Mouse (Mus musculus) hindbrain, embryonic 12.5 days (tissue): ENCODE data around the gene Pigq. TPM values are rescaled to one million over a fixed set of nuclear protein-coding genes. Genes with fewer than 3 reads are reported as not detected.

Experiments
- ATAC-seq: fragments of 200-750 bp; cut with Nextera tagmentation; 2 replicates; pipeline ENCODE4 v1.8.0; 2017; ENCODE audit warnings: moderate TSS enrichment; ENCODE audit not compliant: low FRiP score
- H3K27ac ChIP-seq: fragments of 300-500 bp; sonication (generic); 2 replicates; pipeline ENCODE4 v1.5.1; 2016; ENCODE audit warnings: mild to moderate bottlenecking
- H3K27me3 ChIP-seq: fragments of 300-500 bp; sonication (generic); 2 replicates; pipeline ENCODE4 v1.6.1; 2016; ENCODE audit warnings: mild to moderate bottlenecking
- H3K36me3 ChIP-seq: fragments of 300-500 bp; sonication (generic); 2 replicates; pipeline ENCODE4 v1.6.1; 2016; ENCODE audit warnings: mild to moderate bottlenecking
- H3K4me1 ChIP-seq: fragments of 300-500 bp; sonication (generic); 2 replicates; pipeline ENCODE4 v1.6.1; 2016
- H3K4me2 ChIP-seq: fragments of 300-500 bp; sonication (generic); replicated peaks from 2 replicates; pipeline ENCODE4 v1.6.1; 2016; ENCODE audit warnings: mild to moderate bottlenecking
- H3K4me3 ChIP-seq: fragments of 300-500 bp; sonication (generic); 2 replicates; pipeline ENCODE4 v1.5.1; 2016; ENCODE audit warnings: mild to moderate bottlenecking
- H3K9ac ChIP-seq: fragments of 300-500 bp; sonication (generic); 2 replicates; pipeline ENCODE4 v1.6.1; 2016; ENCODE audit warnings: mild to moderate bottlenecking, moderate library complexity
- H3K9me3 ChIP-seq: fragments of 300-500 bp; sonication (generic); replicated peaks from 2 replicates; pipeline ENCODE4 v1.6.1; 2016; ENCODE audit warnings: mild to moderate bottlenecking
- WGBS: fragments of 180-500 bp; shearing (Covaris S2); methylation state at CpG from one replicate; pipeline ENCODE4 v1.1.7; 2016; 5-methylcytosine and 5-hydroxymethylcytosine counted together
- polyA plus RNA-seq: library from polyadenylated mRNA; unstranded; fragments of >200 nt; fragmentation: Nextera tagmentation; extraction: Ambion mirVana; gene quantifications from 2 replicates; pipeline ENCODE4 v1.2.1, GENCODE M21; 2016

The Pigq gene
- polyA plus RNA-seq, 1 experiment from 2014 or later: 53.6 TPM

DNA sequence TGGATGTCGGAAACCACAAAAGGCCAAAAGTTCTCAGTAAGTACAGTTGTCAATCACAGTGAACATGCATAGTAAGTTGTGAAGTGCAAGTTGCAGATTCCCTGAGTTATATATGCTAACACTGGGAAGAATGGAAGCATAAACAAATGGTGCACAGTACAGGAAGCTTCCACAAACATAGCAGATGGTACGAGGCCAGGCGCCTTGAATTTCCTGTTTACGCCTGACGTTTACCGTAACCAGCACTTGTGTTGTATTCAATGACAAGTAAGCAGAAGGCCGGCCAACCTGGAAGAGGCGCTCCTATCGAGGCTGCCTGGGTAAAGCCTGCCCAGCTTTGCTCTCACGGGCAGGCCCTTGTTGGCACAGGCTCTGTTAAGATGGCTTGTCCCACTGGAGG lies 57.3 kb downstream of the Pigq start:
- no peak overlapping the region for H3K4me3 ChIP-seq
- 0 out of 2 replicates have a peak, but pooled peaks cover under 1% of the 10 kb centered on the region for H3K4me1 ChIP-seq
- 93% methylated on average over 10 of the region's 10 CpGs for WGBS
- H3K36me3 ChIP-seq: peaks cover 50% of the 10 kb centered on the region
- no peak overlapping the region for H3K4me2 ChIP-seq
- no peak overlapping the region for H3K27ac ChIP-seq
- H3K9me3 ChIP-seq: no peaks in the 10 kb centered on the region
- no peaks in the 10 kb centered on the region for H3K27me3 ChIP-seq
- H3K9ac ChIP-seq: no peak overlapping the region
- no peak for ATAC-seq

- Histone ChIP-seq H3K36me3 (peaks cover 54% of the 10 kb centered on the region), H3K27me3 (no peaks in the 10 kb centered on the region), H3K27ac (no peak overlapping the region), H3K9ac (no peak overlapping the region), H3K4me3 (no peak overlapping the region), H3K4me2 (no peak overlapping the region), H3K9me3 (no peaks in the 10 kb centered on the region), H3K4me1 (peaks cover 5% of the 10 kb centered on the region)
- ATAC-seq: no peak
Measured at GRCm38 (mm10) chr17:25886806-25887205, 57.9 kb downstream of the Pigq start.

- no peak overlapping the region for H3K9ac ChIP-seq
- ATAC-seq: no peak
- no peaks in the 10 kb centered on the region for H3K9me3 ChIP-seq
- H3K4me3 ChIP-seq: no peak overlapping the region
- no peak overlapping the region for H3K27ac ChIP-seq
- H3K27me3 ChIP-seq: no peaks in the 10 kb centered on the region
- no peak overlapping the region for H3K4me2 ChIP-seq
- H3K36me3 ChIP-seq: peaks cover 56% of the 10 kb centered on the region
- peaks cover 17% of the 10 kb centered on the region for H3K4me1 ChIP-seq
- 61% methylated on average over 4 of the region's 4 CpGs for WGBS
Measured at GRCm38 (mm10) chr17:25885636-25886035, 59.1 kb downstream of the Pigq start.

DNA sequence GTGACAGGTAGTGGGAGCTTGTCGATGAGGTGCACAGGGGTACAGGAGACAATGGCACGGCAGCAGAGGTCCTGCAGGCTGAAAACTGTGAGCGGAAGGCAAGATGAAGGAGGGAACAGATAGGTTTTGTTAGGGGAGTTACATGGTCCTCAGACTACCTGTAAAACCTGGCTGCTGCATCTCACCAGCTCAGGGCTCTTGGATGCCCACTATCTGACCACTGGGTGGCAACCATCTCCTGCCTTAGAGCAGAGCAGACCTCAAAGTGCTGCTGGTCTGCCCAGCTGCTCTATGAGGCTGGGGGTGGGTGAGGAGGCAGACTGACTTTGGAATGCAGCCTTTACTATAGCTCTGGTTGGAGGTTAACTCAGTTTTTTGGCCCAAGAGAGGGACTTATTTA lies 60.9 kb downstream of the Pigq start:
- no peak for ATAC-seq
- Histone ChIP-seq H3K4me2 (no peak overlapping the region), H3K9me3 (no peaks in the 10 kb centered on the region), H3K36me3 (peaks cover 52% of the 10 kb centered on the region), H3K27ac (no peak overlapping the region), H3K9ac (no peak overlapping the region), H3K4me1 (peaks cover 23% of the 10 kb centered on the region), H3K4me3 (no peak overlapping the region), H3K27me3 (no peaks in the 10 kb centered on the region)
- 96% methylated on average over 3 of the region's 3 CpGs for WGBS

GRCm38 (mm10) chr17:25883268-25883667 lies 61.5 kb downstream of the Pigq start:
- H3K27ac ChIP-seq: no peak overlapping the region
- H3K9ac ChIP-seq: no peak overlapping the region
- peaks cover 23% of the 10 kb centered on the region for H3K4me1 ChIP-seq
- WGBS: 80% methylated on average over 8 of the region's 8 CpGs
- no peak overlapping the region for H3K4me3 ChIP-seq
- no peak for ATAC-seq
- H3K9me3 ChIP-seq: no peaks in the 10 kb centered on the region
- no peaks in the 10 kb centered on the region for H3K27me3 ChIP-seq
- no peak overlapping the region for H3K4me2 ChIP-seq
- H3K36me3 ChIP-seq: peaks cover 53% of the 10 kb centered on the region

DNA sequence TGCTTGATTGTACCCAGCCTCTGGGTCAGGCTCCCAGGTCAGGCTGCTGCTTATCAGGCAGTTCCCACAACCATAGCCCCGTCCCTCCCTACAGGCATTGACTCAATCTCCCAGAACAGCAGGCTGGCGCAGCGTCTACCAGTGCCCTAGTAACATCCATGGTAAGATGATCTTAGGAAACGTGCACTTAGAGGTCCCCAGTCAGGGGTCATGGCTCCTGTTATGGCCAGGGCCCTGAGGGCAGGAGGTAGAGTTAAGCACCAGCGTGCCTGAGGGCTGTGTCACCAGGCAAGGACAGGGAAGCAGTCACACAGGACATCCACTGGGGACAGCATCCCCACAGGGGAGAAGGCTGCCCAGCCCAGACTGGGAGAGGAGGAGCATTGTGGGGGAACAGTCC lies 62.4 kb downstream of the Pigq start:
- Histone ChIP-seq H3K4me3 (no peak overlapping the region), H3K27ac (no peak overlapping the region), H3K36me3 (peaks cover 51% of the 10 kb centered on the region), H3K9me3 (no peaks in the 10 kb centered on the region), H3K4me1 (peaks cover 23% of the 10 kb centered on the region), H3K4me2 (no peak overlapping the region), H3K27me3 (no peaks in the 10 kb centered on the region), H3K9ac (no peak overlapping the region)
- 29% methylated on average over 5 of the region's 5 CpGs for WGBS
- no peak for ATAC-seq

GRCm38 (mm10) chr17:25881691-25882090 lies 63.0 kb downstream of the Pigq start:
- ATAC-seq: no peak
- WGBS: 14% methylated on average over 4 of the region's 4 CpGs

DNA sequence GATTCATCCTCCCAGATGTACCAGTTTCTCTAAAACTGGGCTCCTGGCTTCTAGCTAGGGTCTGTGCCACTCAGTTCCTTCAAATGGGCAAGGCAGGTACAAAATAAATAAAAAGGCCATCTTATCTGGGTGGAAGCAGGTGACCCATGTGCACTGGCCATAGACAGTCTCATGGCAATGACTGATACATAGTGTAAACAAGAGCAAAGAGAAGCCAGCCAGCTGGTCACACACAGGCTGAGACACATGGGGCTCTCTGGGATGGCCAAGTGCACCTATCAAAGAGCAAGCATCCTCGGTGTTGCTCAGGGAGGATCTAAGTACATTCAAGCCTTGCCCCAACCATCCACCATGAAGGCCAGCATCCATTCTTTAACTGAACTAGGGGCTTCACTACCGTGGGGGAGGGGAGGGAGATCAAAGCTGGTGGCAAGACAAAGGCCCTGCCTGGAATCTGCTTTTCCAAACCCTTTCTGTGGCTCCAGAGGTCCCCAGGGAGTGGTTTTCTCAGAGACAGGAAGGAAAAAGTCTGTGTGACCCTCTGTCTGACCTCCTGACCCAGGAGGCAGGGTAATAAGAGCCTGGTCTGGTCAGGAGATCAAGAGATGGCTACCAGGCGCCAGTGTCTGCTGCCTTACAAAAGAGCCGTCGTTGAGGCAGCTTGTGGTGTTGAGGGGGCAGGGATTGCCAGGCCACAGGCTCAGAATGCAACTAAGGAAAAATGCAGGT lies 63.7 kb downstream of the Pigq start:
- H3K9me3 ChIP-seq: no peaks in the 10 kb centered on the region
- H3K27me3 ChIP-seq: no peaks in the 10 kb centered on the region
- H3K27ac ChIP-seq: peak overlapping the region; percentile 80
- H3K36me3 ChIP-seq: peaks cover 48% of the 10 kb centered on the region
- no peak overlapping the region for H3K4me3 ChIP-seq
- peaks cover 34% of the 10 kb centered on the region for H3K4me1 ChIP-seq
- H3K4me2 ChIP-seq: no peak overlapping the region
- ATAC-seq: no peak
- H3K9ac ChIP-seq: peak overlapping the region; percentile 51
- 3% methylated on average over 5 of the region's 5 CpGs for WGBS

More at GRCm38 (mm10) chr17:25881691-25882090, 63.0 kb downstream of the Pigq start:
- Histone ChIP-seq H3K36me3 (peaks cover 48% of the 10 kb centered on the region), H3K9ac (peak overlapping the region; percentile 51), H3K27me3 (no peaks in the 10 kb centered on the region), H3K4me1 (peaks cover 28% of the 10 kb centered on the region), H3K4me2 (no peak overlapping the region), H3K27ac (peak overlapping the region; percentile 80), H3K4me3 (no peak overlapping the region), H3K9me3 (no peaks in the 10 kb centered on the region)

DNA sequence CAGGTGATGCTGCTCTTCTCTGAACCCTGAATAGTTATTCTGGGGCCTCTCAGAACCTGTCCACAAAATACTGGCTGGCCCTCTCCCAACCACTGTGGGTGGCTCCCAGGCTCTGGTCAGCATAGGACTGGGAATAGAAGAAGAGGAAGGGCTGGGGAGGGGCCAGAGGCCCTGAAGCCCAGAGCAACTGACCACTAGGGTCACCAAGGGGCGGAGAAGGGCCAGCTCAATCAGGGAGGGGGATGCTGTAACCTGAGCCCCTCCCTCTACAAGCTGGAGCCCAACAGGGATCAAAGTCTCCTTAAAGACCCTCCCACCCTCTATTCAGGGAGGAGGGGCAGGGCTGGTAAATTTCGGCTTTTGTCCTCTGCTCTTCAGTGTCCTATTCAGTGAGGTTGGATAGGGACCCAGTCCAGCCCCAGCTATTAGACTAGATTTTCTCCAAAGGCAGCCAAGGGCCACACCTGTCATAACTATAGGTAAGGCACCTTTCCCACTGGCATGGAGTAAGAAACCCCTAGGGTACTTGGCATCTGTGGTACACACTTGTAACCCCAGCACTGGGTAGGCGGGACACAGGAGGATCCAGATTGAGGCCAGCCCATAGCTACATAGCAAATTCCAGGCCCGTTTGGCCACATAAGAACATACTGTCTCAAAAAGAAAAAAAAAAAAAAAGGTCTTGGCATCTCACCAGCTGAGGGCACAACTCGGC lies 64.4 kb downstream of the Pigq start, which contains the start of gene Wfikkn1:
Wfikkn1 (minus strand) TSS at position 663 of the 715 bp plus-strand sequence.
- Histone ChIP-seq H3K9ac (peak within 1 kb of the TSS; percentile 51), H3K27me3 (no peaks in the 10 kb centered on the region), H3K4me2 (no peak within 1 kb of the TSS), H3K9me3 (no peaks in the 10 kb centered on the region), H3K4me1 (peaks cover 39% of the 10 kb centered on the region), H3K36me3 (peaks cover 48% of the 10 kb centered on the region), H3K4me3 (no peak within 1 kb of the TSS), H3K27ac (peak within 1 kb of the TSS; percentile 80)
- 26% methylated on average over 5 of the region's 5 CpGs for WGBS
- no peak for ATAC-seq

DNA sequence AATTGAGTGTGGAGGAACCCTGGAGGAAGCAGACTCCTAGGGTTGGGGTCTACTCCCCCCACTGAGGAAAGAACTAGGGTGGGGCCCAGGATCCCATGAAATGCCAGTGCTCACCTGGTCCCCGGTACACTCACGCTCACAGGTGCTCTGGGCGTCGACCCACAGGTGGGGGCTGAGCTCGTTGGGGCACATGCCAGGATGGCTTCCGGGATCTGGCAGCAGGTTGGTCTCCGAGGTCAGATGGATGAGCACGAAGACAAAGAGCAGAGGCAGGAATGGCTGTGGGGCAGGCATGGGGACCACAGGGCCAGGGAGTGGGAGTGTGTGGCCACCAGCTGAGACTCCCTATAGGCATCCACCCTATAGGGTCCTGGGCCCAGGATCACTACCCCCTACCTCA lies 65.0 kb downstream of the Pigq start:
- no peak overlapping the region for H3K9ac ChIP-seq
- H3K36me3 ChIP-seq: peaks cover 44% of the 10 kb centered on the region
- H3K9me3 ChIP-seq: no peaks in the 10 kb centered on the region
- H3K27ac ChIP-seq: no peak overlapping the region
- 71% methylated on average over 8 of the region's 8 CpGs for WGBS
- ATAC-seq: no peak
- H3K4me1 ChIP-seq: peaks cover 39% of the 10 kb centered on the region
- no peaks in the 10 kb centered on the region for H3K27me3 ChIP-seq
- no peak overlapping the region for H3K4me3 ChIP-seq
- H3K4me2 ChIP-seq: no peak overlapping the region

GRCm38 (mm10) chr17:25879261-25879660 lies 65.5 kb downstream of the Pigq start:
- peaks cover 39% of the 10 kb centered on the region for H3K36me3 ChIP-seq
- peaks cover 40% of the 10 kb centered on the region for H3K4me1 ChIP-seq
- no peaks in the 10 kb centered on the region for H3K9me3 ChIP-seq
- no peaks in the 10 kb centered on the region for H3K27me3 ChIP-seq
- H3K27ac ChIP-seq: no peak overlapping the region
- H3K4me2 ChIP-seq: no peak overlapping the region
- no peak for ATAC-seq
- no peak overlapping the region for H3K4me3 ChIP-seq
- 36% methylated on average over 4 of the region's 4 CpGs for WGBS
- no peak overlapping the region for H3K9ac ChIP-seq

GRCm38 (mm10) chr17:25878611-25879180 lies 66.0 kb downstream of the Pigq start:
- H3K27ac ChIP-seq: no peak overlapping the region
- ATAC-seq: no peak
- H3K36me3 ChIP-seq: peaks cover 34% of the 10 kb centered on the region
- WGBS: 88% methylated on average over 19 of the region's 19 CpGs
- no peak overlapping the region for H3K4me2 ChIP-seq
- H3K4me3 ChIP-seq: no peak overlapping the region
- no peak overlapping the region for H3K9ac ChIP-seq
- no peaks in the 10 kb centered on the region for H3K27me3 ChIP-seq
- H3K4me1 ChIP-seq: peaks cover 46% of the 10 kb centered on the region
- H3K9me3 ChIP-seq: no peaks in the 10 kb centered on the region
